Mouse (Mus musculus): ENCODE results near the gene Ldlr.

DNA sequence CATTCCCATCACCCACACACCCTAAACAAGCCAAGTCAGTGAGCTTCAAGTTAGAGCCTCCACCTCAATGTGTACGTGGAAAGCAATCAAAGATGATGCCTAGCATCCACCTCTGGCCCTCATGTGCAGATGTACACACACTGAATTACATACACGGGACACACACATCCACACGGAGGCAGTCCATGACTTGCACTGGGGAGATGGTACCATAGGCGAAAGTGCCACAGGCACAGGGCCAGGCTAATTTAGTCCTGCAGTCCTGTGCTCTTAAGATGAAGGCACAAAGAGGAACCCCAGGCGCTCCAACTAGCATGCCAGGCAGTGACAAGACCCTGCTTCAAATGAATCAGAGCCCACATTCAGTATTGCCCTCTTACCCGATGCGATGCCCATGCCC is 19.8 kb upstream of the Ldlr start:
- TF ChIP-seq CTCF (conservative IDR thresholded peaks at IDR 0.05; ENCODE audit: insufficient read depth, insufficient read length, low read depth, low read length) (no peak), POLR2A (IDR thresholded peaks at IDR 0.05; ENCODE audit: low read depth, low read length) (no peak)

Measured in kidney, adult 2 months (tissue).